Mouse (Mus musculus) CH12.LX (cell line): ENCODE data around the gene Rer1.

Source experiments
- CHD1 ChIP-seq: IDR thresholded peaks from 2 replicates; pipeline ENCODE4 v1.6.1; 2012; ENCODE audit warnings: low read depth, low read length, improper control_type of control experiment, inconsistent platforms
- CTCF ChIP-seq, 2 experiments: IDR thresholded peaks in 1 of 2; conservative IDR thresholded peaks in 1 of 2; 2 replicates each; pipeline ENCODE4 v1.5.1; 2011 to 2012; ENCODE audit warnings: low read depth in 2 of 2, low read length in 2 of 2, improper control_type of control experiment in 1 of 2, inconsistent platforms in 1 of 2, mild to moderate bottlenecking in 1 of 2, moderate library complexity in 1 of 2
- HCFC1 ChIP-seq: IDR thresholded peaks from 2 replicates; pipeline ENCODE4 v1.6.1; 2012; ENCODE audit warnings: low read depth, mild to moderate bottlenecking, inconsistent platforms, low read length, improper control_type of control experiment
- MAZ ChIP-seq: IDR thresholded peaks from 2 replicates; pipeline ENCODE4 v1.6.1; 2012; ENCODE audit warnings: low read depth, mild to moderate bottlenecking, inconsistent platforms, low read length, improper control_type of control experiment, moderate library complexity
- NRF1 ChIP-seq: IDR thresholded peaks from 2 replicates; pipeline ENCODE4 v1.6.1; 2014; ENCODE audit warnings: low read depth, mild to moderate bottlenecking, inconsistent platforms, low read length, improper control_type of control experiment, moderate library complexity
- POLR2AphosphoS2 ChIP-seq: IDR thresholded peaks from 2 replicates; pipeline ENCODE4 v1.6.1; 2011; ENCODE audit warnings: low read depth, low read length, improper control_type of control experiment
- TCF12 ChIP-seq: IDR thresholded peaks from 2 replicates; pipeline ENCODE4 v1.6.1; 2014; ENCODE audit warnings: low read depth, mild to moderate bottlenecking, inconsistent platforms, low read length, improper control_type of control experiment
- ZC3H11A ChIP-seq: IDR thresholded peaks from 2 replicates; pipeline ENCODE4 v1.6.1; 2012; ENCODE audit warnings: low read depth, mild to moderate bottlenecking, inconsistent platforms, low read length, improper control_type of control experiment

- TF ChIP-seq CTCF (conservative IDR thresholded peaks at IDR 0.05 in 1 of 2, IDR thresholded peaks at IDR 0.05 in 1 of 2; ENCODE audit: low read depth in 2 of 2, low read length in 2 of 2) (no peak), NRF1 (no peak), TCF12 (no peak), MAZ (no peak), ZC3H11A (no peak), POLR2AphosphoS2 (no peak), HCFC1 (no peak), CHD1 (no peak)
Measured at GRCm38 (mm10) chr4:155122444-155123040, 36.4 kb upstream of the Rer1 start.
